Mouse (Mus musculus) lung, postnatal 25 days (tissue): ENCODE data around the gene Slc9a8.

ENCODE experiments used
- DNase-seq: peaks from one replicate; pipeline ENCODE4 v3.0.0; 2022; ENCODE audit warnings: low spot score

The Slc9a8 gene

GRCm38 (mm10) chr2:167510485-167510884, 89.0 kb downstream of the Slc9a8 start:
- DNase-seq, result no peak

GRCm38 (mm10) chr2:167512365-167512764, 90.9 kb downstream of the Slc9a8 start:
- no peak for DNase-seq

- no peak for DNase-seq
Measured at GRCm38 (mm10) chr2:167512970-167513369, 91.5 kb downstream of the Slc9a8 start.

- DNase-seq, result no peak
Measured at GRCm38 (mm10) chr2:167514641-167515040, 93.1 kb downstream of the Slc9a8 start.

GRCm38 (mm10) chr2:167515688-167516087, 94.2 kb downstream of the Slc9a8 start:
- DNase-seq, result no peak

GRCm38 (mm10) chr2:167519606-167520252, 98.2 kb downstream of the Slc9a8 start:
- DNase-seq, result no peak
